In the genomic region with DNA sequence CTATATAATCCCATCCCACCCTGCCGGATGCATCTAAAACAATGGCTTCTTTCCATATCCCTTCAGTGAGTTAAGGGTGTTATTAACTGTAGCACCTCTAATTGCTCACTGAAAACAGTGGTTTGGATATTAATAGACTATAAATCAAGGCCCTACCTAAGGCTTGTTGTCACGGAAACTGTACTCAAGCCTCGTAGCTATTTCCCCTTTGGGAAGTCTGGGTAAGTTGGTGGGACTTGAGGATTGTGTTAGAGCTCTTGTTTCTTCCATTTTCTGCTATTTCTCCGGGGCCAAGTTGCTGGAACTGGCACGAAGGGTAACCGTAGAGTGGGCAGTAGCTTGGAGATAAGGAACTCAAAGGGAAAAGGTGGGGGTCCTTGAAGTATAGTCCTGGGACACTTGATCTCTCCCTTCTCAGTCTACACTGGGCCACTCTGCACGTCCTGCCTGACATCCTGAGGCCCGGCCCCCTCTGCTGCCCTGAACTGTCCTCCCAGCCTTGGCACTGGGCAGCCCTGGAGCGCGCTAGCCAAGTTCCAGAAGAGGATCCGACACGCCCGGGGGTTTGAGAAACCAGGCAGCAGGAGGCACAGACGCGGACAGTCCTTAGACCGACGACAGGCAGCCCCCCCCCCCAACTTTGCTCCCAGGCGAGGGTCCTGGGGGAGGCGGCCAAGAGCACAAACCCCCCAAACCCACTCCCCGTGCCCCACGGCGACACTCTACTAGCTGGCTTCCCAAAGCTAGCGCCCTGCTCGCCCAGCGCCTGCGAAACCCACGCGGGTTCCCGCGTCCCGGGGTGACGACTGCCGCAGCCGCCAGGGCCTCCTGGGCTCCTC, we compare ENCODE assay signal across 8 mouse cellular contexts. TPM values are rescaled to one million over a fixed set of nuclear protein-coding genes. Genes with fewer than 3 reads are reported as not detected.
DNase-seq lines count a peak whose midpoint lies in the region; ATAC-seq and TF ChIP-seq lines count a peak whose summit lies in the region.

No protein-coding gene starts in this region.

- peak overlapping the region; percentile 83 for H3K4me3 ChIP-seq in heart, embryonic 15.5 days
- peak overlapping the region; percentile 71 for H3K4me3 ChIP-seq in kidney, postnatal 0 days (replicated peaks; ENCODE audit: low read depth, low read length)
- peak overlapping the region; percentile 62 for H3K4me3 ChIP-seq in lung, postnatal 0 days (ENCODE audit: low read depth, low read length)

- TF ChIP-seq POLR2A in brain, embryonic 14.5 days (IDR thresholded peaks at IDR 0.05; ENCODE audit: borderline replicate concordance, extremely low read depth, insufficient read depth, insufficient read length, poor library complexity, severe bottlenecking) = no peak

- peak overlapping the region; percentile 97 for H3K4me2 ChIP-seq in heart, embryonic 15.5 days
- H3K4me2 ChIP-seq in kidney, postnatal 0 days (ENCODE audit: low read length) = peak overlapping the region; percentile 100
- H3K4me2 ChIP-seq in lung, postnatal 0 days (replicated peaks; ENCODE audit: low read depth, low read length) = peak overlapping the region; percentile 100

- DNase-seq in R1 (ENCODE audit: low read depth, low spot score) (peak; percentile 51), MN1 (ENCODE audit: low spot score) (no peak)
- peak; percentile 31 for DNase-seq in brain, embryonic 14.5 days (ENCODE audit: low read depth)
- DNase-seq in kidney, postnatal 0 days (ENCODE audit: low spot score) = peak; percentile 43
- DNase-seq in lung, postnatal 0 days (ENCODE audit: low spot score) = peak; percentile 45
- peak; percentile 86 for DNase-seq in skeletal muscle tissue, adult 2 months (ENCODE audit: low read depth, low spot score)

- H3K27ac ChIP-seq in heart, embryonic 15.5 days = peak overlapping the region; percentile 96
- H3K27ac ChIP-seq in kidney, postnatal 0 days = no peak overlapping the region
- no peak overlapping the region for H3K27ac ChIP-seq in lung, postnatal 0 days (ENCODE audit: low read length)

- H3K4me1 ChIP-seq in heart, embryonic 15.5 days (replicated peaks) = peaks cover 28% of the 10 kb centered on the region
- peaks cover 5% of the 10 kb centered on the region; the same call in 1 of the 2 replicates for H3K4me1 ChIP-seq in kidney, postnatal 0 days (replicated peaks; ENCODE audit: insufficient read depth, low read length)
- no peaks in the 10 kb centered on the region for H3K4me1 ChIP-seq in lung, postnatal 0 days (ENCODE audit: insufficient read depth, low read depth, low read length)

- peak overlapping the region; percentile 79 for H3K9ac ChIP-seq in heart, embryonic 15.5 days
- peak overlapping the region; percentile 59 for H3K9ac ChIP-seq in kidney, postnatal 0 days (ENCODE audit: low read depth, low read length)
- H3K9ac ChIP-seq in lung, postnatal 0 days (replicated peaks; ENCODE audit: low read depth) = peak overlapping the region; percentile 12; the same call in 1 of the 2 replicates

- peak; percentile 58 for ATAC-seq in erythroblast, adult 5-6 weeks (replicated peaks; ENCODE audit: low FRiP score, poor library complexity, severe bottlenecking)
- ATAC-seq in heart, embryonic 15.5 days (replicated peaks; ENCODE audit: insufficient number of reproducible peaks, insufficient read depth, low FRiP score, low read depth) = peak; percentile 62
- ATAC-seq in kidney, postnatal 0 days (replicated peaks; ENCODE audit: low FRiP score, low read depth) = peak; percentile 27; the same call in 1 of the 2 replicates
- ATAC-seq in lung, postnatal 0 days = peak; percentile 51

- TF ChIP-seq EP300 in lung, postnatal 0 days (IDR thresholded peaks at IDR 0.05) = no peak

- TF ChIP-seq CTCF in brain, embryonic 14.5 days (IDR thresholded peaks at IDR 0.05; ENCODE audit: borderline replicate concordance, extremely low read depth, insufficient read depth, insufficient read length) = no peak
- no peak for TF ChIP-seq CTCF in kidney, postnatal 0 days (IDR thresholded peaks at IDR 0.05; ENCODE audit: low read depth)
- TF ChIP-seq CTCF in lung, postnatal 0 days (IDR thresholded peaks at IDR 0.05) = no peak

- H3K27me3 ChIP-seq in heart, embryonic 15.5 days = peaks cover 31% of the 10 kb centered on the region
- peaks cover 7% of the 10 kb centered on the region for H3K27me3 ChIP-seq in kidney, postnatal 0 days (ENCODE audit: insufficient read depth, low read length)
- H3K27me3 ChIP-seq in lung, postnatal 0 days (replicated peaks; ENCODE audit: insufficient read depth, low read length) = peaks cover 21% of the 10 kb centered on the region

- 6% methylated on average over 34 of the region's 34 CpGs for WGBS in heart, embryonic 15.5 days
- WGBS in kidney, postnatal 0 days = 6% methylated on average over 33 of the region's 34 CpGs
- 8% methylated on average over 22 of the region's 34 CpGs for WGBS in lung, postnatal 0 days

- H3K9me3 ChIP-seq in heart, embryonic 15.5 days (replicated peaks) = no peaks in the 10 kb centered on the region
- no peaks in the 10 kb centered on the region for H3K9me3 ChIP-seq in kidney, postnatal 0 days (replicated peaks; ENCODE audit: low read length)
- no peaks in the 10 kb centered on the region for H3K9me3 ChIP-seq in lung, postnatal 0 days (ENCODE audit: low read length)

- H3K36me3 ChIP-seq in heart, embryonic 15.5 days = no peaks in the 10 kb centered on the region
- no peaks in the 10 kb centered on the region for H3K36me3 ChIP-seq in kidney, postnatal 0 days (ENCODE audit: insufficient read depth, low read length)
- H3K36me3 ChIP-seq in lung, postnatal 0 days (ENCODE audit: insufficient read depth, low read length) = no peaks in the 10 kb centered on the region

RNA-seq across cellular contexts. Expression of a gene that starts 1.2 kb away (rescaled TPM):
- polyA plus RNA-seq in brain, embryonic 14.5 days (2012; rRNA removed) = 1.8 and 8.4 TPM in 2 replicates
- total RNA-seq in erythroblast, adult 5-6 weeks (2015; ENCODE audit: low replicate concordance) = 261 and 284 TPM in 2 replicates
- 799 and 1,028 TPM in 2 replicates for total RNA-seq in erythroblast, adult 5-6 weeks (2017; ENCODE audit: low replicate concordance)
- polyA plus RNA-seq in heart, embryonic 15.5 days (2015; fragmentation: Nextera tagmentation; extraction: Ambion mirVana) = 5.7 and 6.6 TPM in 2 replicates
- 0.37 and 0.59 TPM in 2 replicates for polyA plus RNA-seq in kidney, postnatal 0 days (2015; fragmentation: Nextera tagmentation; extraction: Ambion mirVana)
- 0.35 and 0.38 TPM in 2 replicates for polyA plus RNA-seq in lung, postnatal 0 days (2015; fragmentation: Nextera tagmentation; extraction: Ambion mirVana)

RNA-seq across cellular contexts. Expression of a gene that starts 56.2 kb away (rescaled TPM):
- 61.9 and 63.6 TPM in 2 replicates for polyA plus RNA-seq in brain, embryonic 14.5 days (2012; rRNA removed)
- 2.9 and 30.9 TPM in 2 replicates for total RNA-seq in erythroblast, adult 5-6 weeks (2015; ENCODE audit: low replicate concordance)
- 14.1 and 41.3 TPM in 2 replicates for total RNA-seq in erythroblast, adult 5-6 weeks (2017; ENCODE audit: low replicate concordance)
- 173 and 183 TPM in 2 replicates for polyA plus RNA-seq in heart, embryonic 15.5 days (2015; fragmentation: Nextera tagmentation; extraction: Ambion mirVana)
- 131 and 137 TPM in 2 replicates for polyA plus RNA-seq in kidney, postnatal 0 days (2015; fragmentation: Nextera tagmentation; extraction: Ambion mirVana)
- polyA plus RNA-seq in lung, postnatal 0 days (2015; fragmentation: Nextera tagmentation; extraction: Ambion mirVana) = 109 and 114 TPM in 2 replicates

RNA-seq across cellular contexts. Expression of a gene that starts 56.2 kb away (rescaled TPM):
- polyA plus RNA-seq in brain, embryonic 14.5 days (2012; rRNA removed) = 40.0 and 41.1 TPM in 2 replicates
- total RNA-seq in erythroblast, adult 5-6 weeks (2015; ENCODE audit: low replicate concordance) = 45.4 and 161 TPM in 2 replicates
- total RNA-seq in erythroblast, adult 5-6 weeks (2017; ENCODE audit: low replicate concordance) = 23.5 and 48.1 TPM in 2 replicates
- 20.8 and 27.0 TPM in 2 replicates for polyA plus RNA-seq in heart, embryonic 15.5 days (2015; fragmentation: Nextera tagmentation; extraction: Ambion mirVana)
- 24.4 and 25.0 TPM in 2 replicates for polyA plus RNA-seq in kidney, postnatal 0 days (2015; fragmentation: Nextera tagmentation; extraction: Ambion mirVana)
- 15.8 and 18.9 TPM in 2 replicates for polyA plus RNA-seq in lung, postnatal 0 days (2015; fragmentation: Nextera tagmentation; extraction: Ambion mirVana)

Comparison
In these comparisons a context has a peak if more than half of its experiments do, and no peak if none do; other contexts are left out.
1. H3K9ac ChIP-seq: peak in every context shown above with its lines; median percentile 79 in heart, embryonic 15.5 days; 59 in kidney, postnatal 0 days; 12 in lung, postnatal 0 days.